Mouse (Mus musculus) embryo, embryonic 10 days (tissue): ENCODE measurements around the gene Dcst2.

ENCODE experiments used
- DNase-seq: peaks from one replicate; pipeline ENCODE4 v3.0.0-alpha.2; 2015; ENCODE audit warnings: low spot score

Gene Dcst2

DNA sequence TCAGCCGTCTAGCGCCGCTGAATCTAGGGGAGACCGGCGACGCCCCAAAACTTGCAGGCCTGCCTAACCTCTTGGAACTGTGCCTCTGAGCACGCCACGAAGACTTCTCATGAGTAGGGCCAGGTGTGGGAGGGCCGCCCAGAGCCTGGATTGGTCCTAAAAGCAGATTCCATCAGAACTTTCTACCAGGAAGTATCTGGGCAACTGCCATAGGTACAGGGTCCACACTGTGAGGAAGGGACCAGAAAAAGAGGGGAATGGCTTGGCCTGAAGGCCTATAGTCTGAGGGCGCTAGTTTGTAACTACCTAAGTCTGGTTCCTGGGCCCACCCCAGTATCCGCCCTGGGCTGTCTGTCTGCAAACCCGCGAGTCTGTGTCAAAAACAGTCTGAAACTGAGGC is 30.2 kb upstream of the Dcst2 start:
- no peak for DNase-seq

DNA sequence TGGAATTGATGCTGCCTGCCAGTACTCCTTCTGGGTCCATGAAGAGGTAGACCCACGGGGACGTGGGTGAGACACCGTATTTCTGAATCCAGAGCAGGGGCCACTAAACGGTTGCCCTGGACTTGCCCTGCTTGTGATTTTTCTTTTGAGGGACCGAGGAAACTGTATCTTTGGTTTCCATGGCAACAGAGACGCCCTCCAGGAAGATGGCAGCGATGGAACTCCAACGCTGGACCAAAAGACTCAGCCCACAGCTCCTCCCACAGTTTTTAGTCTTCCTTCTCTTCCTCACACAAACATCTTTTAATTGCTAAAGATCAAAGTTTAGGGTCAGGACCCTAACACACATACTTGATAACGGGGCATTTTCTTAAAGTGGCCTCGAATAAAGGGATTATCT is 29.8 kb upstream of the Dcst2 start:
- no peak for DNase-seq

DNA sequence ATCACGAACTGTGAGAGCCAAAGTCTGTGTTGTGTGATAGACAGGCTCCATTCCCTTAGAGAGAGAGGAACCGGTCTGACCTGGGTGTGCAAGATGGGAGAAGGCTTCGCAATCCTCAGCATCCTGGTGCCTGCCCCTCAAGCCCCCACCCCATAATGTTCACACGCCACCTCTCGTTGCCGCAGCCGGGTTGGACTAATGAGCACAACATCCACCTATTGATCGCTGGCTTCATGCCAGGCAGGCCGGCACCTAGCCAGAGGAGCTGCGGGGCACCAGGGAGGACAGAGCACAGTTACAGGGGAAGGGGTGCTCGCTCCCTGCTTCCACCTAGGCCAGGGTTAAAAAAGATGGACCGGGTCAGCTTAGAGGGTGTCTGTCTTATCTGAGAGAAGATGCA is 29.3 kb upstream of the Dcst2 start:
- DNase-seq = no peak

DNA sequence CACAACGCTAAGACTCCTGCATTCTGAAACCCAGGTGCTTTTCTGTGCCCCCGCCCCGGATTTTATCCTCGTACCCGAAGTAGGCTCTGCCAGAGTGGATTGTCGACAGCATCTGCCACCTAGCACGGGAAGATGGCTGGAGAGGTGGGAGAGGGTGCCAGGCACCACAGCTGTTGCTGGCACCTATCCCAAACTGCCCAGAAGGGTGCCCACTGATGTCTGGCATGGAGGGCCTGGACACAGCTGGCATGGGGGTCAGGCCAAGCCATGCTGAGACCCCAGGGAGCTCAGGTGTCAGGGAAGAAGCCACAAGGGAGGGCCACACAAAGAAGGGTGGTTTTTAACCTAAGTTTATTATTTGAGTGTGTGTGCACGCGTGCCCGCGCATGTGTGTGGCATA is 28.7 kb upstream of the Dcst2 start:
- no peak for DNase-seq

DNA sequence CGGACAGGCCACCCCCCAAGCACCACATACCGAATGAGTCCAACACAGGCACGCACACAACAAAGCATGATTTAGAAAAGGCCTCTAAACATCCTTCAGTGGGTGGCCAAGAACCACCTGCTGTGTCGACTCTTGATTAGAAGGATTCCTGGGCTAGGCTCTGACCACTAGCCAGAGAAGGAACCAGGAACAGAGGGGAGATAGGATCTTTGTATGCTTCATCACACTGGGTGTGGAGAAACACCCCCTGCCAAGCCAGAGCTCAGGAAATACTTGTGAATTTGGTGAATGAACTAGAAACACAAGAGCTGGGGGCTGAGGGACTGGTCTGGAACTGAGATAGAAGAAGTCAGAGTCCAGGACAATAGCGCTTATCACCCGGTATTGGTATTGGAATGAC is 25.2 kb upstream of the Dcst2 start:
- DNase-seq = no peak

DNA sequence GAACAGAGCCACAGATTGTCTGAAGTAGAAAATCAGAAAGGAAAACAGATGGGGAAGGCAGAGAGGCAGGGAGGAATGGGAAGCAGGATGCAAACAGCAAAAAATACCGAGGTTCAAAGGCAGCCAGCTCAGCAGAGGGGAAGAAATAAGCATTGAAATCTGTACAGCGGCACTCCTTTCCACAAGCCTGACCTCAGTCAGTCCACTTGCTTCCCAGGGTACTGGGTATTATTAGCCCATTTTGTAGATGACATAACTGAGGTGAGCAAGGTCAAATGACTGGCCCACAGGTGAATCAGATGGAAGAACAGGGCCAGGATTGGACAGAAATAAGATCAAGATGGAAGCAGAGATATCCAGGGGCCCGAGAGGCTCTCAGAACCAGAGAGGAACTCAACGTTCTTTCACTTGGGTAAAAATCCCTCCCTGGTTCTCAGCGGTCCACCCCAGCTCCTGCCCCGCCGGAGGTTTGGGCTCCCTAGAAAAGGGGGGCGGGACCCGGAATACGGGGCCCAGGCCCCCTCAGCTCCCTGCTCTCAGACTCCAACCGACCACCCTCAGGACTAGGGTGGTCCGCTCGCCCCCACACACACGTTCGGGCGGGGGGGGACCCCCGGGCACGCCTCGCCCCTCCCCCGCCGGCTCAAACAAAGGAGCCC is 24.6 kb upstream of the Dcst2 start:
- DNase-seq = peak; percentile 37

DNA sequence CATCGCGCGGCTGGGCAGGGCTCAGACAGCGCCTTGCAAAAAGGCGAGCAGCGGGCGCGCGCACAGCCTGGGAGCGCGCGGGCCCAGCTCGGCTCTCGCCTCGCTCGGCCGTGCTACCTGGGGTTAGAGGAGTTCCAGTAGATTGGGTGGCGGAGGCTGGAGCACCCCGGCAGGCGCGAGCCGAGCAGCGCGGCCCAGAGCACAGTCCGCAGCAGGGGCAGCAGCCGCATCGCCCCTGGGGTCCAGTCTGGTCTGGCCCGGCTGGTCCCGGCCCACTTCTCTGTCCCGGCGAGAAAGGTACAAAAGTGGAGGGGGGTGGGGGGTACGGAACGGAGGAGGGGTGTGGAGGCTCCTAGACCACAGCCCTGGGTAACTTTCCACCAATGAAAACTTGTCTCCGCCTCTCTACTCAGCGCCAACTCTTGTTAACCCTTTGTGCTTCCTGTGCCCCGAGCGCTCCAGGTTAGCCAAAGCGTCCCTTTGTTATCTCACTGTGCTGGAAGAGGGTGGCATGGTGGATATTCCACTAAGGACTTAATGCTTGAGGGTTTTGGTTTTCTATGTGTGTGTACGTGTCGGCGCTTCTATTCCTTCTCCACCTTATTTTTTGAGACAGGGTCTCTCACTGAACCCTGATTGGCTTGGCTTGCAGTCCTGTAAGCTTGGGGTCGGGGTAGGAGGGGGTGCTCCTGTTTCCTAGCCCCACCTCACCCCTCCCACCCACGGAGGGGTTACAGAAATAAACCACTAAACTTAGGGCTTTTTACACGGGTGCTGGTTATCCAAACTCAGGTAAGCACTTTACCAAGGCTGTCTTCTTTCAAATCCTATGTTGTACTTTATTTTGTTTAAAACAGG is 23.8 kb upstream of the Dcst2 start, which contains the start of gene Efna4:
TSS of gene Efna4 (minus strand) at position 308 of the 858 bp plus-strand sequence.
- DNase-seq = peak; percentile 87

DNA sequence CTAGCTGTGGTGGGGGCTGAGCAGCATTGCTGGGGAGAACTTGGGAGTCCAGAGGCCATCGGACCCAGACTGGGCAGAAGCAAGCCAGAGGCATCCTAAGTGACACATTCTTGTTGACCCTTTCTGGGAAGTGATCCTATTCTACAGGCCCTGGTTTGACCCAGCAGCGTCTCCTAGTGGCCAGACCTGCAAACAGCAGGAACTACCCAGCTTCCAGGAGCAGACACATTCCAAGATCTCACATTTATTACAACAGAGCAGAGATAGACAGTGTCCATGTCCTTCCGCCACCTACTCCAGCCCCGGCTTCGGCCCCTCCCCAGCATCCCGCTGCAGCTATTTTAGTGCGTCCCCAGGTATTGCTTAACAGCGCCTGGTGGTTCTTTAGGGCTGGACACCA is 22.4 kb upstream of the Dcst2 start:
- peak; percentile 86 for DNase-seq

DNA sequence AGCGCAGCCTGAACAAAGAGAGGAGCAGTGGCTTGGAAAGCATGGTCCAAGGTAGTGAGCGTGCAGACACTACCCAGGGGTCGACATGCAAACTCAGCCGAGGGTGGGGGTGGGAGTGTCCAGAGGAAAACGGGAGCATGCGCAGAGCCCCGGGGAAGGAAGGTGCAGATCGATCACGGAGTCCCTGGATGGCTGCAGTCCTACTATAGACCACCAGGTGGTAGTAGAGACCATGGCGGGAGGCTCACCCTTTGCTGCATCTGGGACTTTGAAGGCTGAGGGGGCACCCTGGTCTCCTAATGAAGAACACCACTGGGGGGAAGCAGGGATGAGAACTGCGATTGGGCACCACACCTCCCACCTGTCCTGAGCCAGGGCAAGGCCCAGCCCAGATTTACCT is 21.3 kb upstream of the Dcst2 start:
- DNase-seq = peak; percentile 91

DNA sequence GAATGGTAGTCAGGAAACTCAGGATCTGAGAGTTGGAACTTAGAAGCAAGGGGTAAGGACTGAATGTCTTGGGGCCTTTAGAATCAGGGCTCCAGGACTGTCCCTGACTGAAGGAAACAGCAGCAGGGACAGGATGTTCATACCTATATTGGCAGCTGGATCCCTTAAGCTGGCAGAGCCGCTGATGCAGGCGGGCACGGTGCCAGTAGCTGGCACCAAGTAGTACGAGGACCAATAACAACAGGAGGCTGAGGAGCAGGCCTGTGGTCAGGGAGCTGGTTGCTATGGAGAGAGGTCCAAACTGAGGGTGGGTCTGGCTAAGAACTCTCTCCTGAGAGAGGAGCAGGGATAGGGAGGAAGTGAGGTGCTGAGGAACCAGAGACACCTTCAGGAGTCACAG is 20.0 kb upstream of the Dcst2 start:
- no peak for DNase-seq

DNA sequence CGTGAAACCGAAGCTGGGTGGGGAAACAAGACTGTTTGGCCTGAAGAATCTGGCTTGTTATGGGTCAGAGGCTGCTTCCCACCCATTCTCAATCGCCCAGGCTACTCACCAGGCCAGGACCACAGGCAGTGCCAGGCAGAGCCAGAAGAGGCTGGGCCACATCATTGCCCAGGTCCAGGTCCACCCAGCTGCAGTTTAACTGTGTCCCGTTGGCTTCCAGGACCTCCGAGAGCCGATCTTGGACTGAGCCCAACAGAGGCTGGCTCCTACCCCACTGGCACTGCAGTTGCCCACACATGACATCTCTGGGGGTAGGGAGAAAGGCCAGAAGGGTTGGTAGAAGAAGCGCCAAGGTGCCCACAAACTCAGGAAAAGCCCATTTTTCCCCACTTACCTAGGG is 18.5 kb upstream of the Dcst2 start:
- no peak for DNase-seq

DNA sequence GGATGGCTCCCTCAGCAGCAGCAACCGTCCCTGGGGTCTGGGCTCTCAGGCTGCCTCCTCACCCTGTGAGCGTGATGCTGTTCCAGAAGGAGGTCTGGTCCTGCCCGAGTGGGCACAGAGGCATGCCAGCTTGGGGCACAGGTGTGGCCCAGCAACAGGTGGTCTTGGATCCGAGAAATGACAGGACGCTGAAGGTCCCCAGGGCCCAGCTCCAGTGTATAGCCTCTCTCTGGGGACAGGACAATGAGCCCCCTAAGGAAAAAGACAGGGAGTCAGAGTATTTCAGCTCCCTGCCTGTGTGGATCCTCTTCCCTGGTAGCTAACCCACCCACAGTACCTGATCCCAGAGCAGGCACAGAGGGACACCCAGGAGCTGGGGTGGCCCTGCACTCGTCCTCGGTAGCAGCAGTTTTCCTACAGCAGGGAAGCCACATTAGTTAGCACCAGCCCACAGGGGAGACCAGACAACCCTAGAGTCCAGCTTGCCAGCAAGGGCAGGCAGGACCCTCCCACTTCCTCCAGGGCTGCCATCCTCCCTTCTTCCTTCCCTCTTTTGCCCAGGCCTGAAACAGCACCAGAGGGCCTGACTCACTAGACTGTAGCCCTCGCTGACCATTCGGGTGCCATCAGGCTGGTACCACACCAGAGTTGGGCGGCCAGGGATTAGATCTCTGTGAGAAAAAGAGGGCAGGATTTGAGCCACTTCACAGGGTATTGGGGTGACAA is 14.8 kb upstream of the Dcst2 start:
- no peak for DNase-seq

DNA sequence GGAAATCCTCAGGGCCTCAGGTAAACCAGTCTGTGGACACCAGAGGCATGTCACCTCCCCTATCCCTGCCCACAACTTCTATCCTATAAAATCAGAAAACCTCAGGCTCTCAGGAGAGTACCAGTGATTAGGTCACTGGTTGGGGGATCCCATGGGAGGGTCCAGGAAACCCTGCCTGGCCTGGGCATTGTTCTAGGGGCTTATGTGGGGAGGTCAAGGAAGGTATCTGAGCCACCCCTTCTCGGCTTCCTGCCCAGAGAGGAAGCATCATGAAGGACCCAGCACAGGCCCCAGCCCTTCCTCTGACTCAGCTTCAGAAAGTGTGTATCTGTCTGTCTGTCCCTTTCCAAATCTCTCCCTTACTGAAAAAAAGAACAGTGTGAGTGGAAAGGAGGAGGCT is 13.9 kb upstream of the Dcst2 start:
- no peak for DNase-seq

DNA sequence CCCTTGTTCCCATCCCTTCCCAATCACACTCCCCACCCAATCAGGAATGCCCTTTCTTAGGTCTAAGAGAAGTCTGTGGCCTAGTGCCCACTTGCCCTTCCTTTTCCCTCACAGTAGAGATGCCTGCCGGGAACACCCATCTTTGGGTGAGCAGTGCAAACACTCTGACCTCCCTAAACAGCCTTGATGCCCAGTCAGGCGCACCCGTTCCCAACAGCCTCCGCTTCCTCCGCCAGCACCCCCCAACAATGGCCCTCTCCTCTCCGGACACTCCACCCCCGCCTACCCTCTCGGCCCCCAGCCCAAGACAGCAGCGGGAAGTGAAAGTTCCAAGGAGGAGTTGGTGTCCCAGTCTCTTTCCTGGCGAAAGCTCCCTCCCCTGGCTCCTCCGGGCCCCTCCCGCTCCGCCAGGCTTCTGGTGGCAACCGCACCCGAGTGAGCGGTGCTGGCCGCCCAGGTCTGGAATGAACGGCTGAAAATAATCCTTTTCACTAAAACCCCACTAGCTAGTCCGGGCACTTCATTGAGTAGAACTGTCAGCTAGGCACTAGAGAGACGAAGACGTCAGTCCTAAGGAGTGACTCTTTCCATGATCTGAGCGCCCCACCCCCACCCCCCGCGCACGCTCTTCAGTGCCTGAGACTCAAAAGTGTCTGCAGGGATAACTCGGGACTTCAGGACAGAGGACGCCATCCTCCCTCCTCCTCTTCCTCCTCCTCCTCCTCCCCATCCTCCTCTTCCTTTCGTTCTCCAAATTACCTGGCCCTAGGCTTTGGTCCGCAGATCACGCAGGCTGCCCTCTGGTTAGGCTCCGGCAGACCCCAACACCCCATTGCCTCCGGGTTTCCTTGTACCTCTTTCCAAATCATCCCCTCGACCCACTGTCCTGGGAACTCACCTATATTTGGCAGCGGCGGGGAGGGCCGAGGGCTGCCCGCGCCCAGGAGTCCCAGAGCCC is 12.6 kb upstream of the Dcst2 start:
- peak; percentile 26 for DNase-seq

DNA sequence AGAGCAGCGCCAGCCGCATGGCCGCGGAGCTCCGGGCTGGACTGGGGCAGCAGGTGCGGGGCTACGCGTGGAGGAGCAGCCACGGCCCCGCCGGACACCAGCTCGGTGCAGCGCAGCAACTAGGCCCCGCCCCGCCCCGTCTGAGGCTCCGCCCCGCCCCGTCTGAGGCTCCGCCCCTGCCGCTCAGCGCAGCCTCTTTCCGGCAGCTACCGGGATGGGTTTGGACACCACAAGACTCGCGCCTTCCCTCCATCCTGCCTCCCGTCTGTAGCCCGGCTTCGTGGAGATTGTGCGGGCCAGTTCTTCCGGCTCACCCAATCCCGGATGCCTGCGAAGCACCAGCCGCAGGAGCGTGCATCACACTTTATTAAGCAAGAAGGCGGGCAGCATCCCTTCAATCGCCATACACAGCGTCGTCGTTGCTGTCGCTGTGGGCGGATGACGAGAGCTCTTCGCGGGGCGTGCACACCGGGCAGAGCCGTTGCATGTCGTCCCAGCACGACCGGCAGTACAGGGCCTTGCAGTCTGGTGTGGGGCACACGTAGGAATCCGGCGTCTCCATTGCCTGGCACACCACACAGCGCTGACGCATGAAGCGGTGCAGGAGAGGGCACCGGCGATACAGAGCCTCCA is 11.8 kb upstream of the Dcst2 start, which contains the start of gene Adam15:
TSS of gene Adam15 (minus strand) at position 128 of the 633 bp plus-strand sequence.
- peak; percentile 85 for DNase-seq

DNA sequence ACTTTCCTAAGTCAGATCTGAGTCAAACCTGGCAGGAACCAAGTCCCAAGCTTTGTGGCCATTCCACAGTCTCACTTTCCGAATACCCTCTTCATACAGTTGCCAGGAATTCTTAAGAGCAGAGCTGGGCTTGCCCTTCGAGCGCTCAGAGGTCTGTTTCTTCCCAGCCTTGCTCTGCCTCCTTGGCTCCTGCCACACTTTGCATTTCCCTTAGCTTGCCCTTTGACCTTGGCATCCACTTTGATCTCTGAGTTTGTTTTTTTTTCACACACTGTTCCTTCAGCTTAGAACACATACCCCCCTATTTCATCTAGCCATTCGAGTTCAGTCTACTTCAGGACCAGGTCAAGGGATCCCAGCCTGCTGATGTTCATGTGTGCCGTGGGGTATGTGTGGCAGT is 10.5 kb upstream of the Dcst2 start:
- DNase-seq = peak; percentile 46

DNA sequence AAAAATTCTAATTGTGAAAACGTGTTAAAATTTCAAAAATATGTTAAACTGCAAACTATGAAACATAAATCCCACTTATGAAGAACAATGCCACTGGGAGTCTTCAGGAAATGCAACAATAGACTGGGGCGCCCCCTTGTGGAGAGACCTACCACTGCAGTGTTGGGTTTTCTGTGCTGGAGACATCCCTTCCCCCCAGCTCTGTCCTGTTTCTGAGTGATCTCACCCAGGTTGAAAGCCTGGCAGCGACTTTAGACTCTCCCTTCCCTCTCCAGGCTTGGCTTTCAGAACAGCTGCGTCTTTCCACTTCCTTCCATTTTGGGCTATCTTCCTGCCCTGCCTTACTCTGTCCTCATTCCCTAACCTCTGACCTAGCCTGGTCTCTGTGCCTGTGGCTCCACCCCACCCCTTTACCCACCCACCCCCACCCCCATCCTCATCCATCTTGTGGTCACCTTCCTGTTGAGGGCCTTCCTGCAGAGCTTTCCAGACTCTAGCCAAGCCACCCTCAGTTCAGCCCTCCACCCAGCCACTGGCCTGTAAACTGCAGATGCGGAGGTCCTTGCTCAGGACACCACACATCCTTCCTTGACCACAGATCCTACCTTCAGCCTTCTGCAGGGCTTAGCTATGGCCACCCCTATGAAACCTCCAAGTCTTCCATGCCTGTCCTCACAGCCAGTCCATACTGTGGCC is 6.8 kb upstream of the Dcst2 start:
- peak; percentile 79 for DNase-seq

DNA sequence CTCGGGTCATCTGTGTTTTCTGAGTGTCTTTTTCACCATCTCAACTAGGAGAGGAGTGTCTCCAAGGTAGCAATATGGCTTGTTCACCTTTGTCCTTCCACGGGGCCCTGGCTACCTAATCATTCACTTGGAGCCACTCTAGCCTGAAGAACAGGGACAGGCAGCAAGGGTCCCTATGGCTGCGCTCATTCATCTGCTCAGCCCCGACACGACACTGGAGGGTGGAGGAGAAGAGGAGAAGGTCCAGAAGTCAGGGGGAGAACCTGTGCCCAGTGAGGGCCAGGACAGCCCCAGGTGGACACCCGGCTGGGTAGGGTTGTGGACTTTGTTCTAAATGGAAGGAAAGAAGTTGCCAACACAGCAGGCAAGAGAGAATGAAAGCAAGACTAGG is 6.3 kb upstream of the Dcst2 start:
- no peak for DNase-seq

DNA sequence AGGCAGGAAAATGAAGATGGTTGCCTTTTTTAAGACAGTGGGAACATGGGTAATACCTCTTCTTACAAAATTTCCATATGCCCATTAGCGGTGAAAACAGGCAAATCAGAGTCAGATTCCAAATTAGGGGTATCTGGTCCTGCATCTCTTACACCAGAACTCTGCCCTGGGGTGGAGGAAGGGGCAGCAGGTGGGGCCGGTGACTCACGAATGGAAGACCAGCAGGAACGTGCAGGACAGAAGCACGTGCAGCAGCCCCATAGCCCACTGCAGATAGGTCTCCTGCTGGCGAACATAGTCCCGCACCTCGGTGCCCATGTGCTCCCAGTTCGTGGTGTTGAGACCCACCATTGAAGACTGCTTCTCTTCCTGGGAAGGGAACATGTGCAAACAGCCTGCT is 5.7 kb upstream of the Dcst2 start:
- no peak for DNase-seq

DNA sequence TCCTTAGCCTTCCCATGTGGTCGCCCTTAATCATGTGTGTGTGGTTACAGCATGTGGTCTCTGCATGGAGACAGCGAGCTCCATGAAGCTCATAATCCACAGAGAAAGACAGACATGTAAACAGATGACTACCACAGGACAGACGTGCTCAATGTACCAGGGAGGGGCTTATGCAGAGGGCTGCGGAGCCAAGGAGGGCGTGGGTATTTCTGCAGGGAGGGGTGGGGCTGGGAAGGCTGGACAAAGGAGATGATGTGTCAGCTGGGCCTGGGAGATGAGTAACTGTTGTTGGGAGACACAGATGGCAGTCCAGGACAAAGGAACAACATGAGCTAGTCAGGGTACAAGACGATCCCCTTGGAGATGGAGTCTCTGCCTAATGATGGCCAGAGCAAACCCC is 2.1 kb upstream of the Dcst2 start:
- no peak for DNase-seq

DNA sequence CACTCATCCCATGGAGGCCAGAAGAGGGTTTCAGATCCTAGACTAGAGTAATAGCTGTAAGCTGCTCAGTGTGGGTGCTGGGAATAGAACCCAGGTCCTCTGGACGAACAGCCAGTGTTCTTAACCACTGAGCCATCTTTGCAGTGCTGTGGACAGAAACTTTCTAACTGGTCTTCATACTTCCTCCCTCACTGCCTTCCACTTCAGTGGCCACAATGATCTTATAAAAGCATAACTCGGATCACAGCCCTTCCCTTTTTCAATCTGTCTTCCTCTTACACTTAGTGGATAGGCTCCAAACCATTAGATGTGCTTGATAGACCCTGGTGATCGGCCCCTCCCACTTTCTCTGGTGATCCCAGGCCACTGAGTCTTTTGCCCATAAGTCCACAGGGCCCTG is 1.5 kb upstream of the Dcst2 start:
- no peak for DNase-seq
